Mouse (Mus musculus) cerebellum, adult (tissue): ENCODE results near the gene Gm4303.
"Not testable (repeated sequence)": the region's sequence is repeated elsewhere in the genome, so short reads cannot be mapped to it uniquely, and the experiment has no call there.

Source experiments
- ATAC-seq: cut with Nextera tagmentation; 2 replicates; pipeline ENCODE4 v1.9.2; 2017; ENCODE audit warnings: mild to moderate bottlenecking, moderate library complexity, mixed read lengths; ENCODE audit not compliant: insufficient number of reproducible peaks, low FRiP score, low TSS enrichment

The Gm4303 gene

DNA sequence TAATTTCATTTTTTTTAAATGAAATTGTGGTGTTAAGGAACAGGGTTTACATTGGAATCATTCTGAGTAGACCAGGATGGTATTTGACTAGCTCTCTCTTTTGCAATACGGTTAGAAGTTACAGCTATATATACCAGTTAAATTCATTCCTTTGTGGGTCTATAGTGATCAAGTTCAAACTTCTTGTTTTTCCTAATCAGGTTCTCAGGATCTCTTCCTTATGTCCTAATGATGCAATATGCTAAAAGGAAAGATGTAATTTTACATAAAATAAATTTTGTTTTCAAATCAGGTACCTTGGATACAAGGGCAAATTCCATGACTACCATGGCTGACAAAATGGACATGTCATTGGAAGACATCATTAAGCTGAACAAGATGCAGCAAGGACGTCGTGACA is at the start of gene Gm4303:
TSS of gene Gm4303 (plus strand) at position 301 of the 400 bp plus-strand sequence.
- ATAC-seq = not testable (repeated sequence)

DNA sequence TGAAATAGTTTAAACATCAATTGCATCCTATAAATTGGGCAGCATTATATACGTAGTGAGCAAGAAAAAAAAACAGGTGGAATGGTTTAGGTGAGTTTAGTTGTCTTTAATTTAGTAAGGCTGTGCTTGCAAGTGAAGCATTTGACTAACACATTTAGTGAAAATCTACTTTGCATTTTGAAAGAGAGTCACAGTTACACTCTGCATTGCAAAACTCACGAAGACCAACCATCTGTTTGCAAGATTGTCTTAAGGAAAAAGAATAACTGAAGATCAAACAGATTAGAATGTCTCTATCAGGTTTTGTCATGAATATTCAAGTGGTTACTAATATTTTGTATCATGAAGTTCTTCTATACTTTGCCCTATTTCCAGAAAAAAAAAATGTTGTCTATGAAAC is 49.7 kb upstream of the Gm4303 start:
- ATAC-seq = no peak

- not testable (repeated sequence) for ATAC-seq
Observed at GRCm38 (mm10) chr10:100300106-100300505, 45.7 kb upstream of the Gm4303 start.

DNA sequence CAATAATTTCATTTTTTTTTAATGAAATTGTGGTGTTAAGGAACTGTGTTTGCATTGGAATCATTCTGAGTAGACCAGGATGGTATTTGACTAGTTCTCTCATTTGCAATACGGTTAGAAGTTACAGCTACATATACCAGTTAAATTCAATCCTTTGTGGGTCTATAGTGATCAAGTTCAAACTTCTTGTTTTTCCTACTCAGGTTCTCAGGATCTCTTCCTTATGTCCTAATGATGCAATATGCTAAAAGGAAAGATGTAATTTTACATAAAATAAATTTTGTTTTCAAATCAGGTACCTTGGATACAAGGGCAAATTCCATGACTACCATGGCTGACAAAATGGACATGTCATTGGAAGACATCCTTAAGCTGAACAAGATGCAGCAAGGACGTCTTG is 10.4 kb upstream of the Gm4303 start, which contains the start of gene Gm4301:
TSS of gene Gm4301 (plus strand) at position 301 of the 400 bp plus-strand sequence.
- not testable (repeated sequence) for ATAC-seq

DNA sequence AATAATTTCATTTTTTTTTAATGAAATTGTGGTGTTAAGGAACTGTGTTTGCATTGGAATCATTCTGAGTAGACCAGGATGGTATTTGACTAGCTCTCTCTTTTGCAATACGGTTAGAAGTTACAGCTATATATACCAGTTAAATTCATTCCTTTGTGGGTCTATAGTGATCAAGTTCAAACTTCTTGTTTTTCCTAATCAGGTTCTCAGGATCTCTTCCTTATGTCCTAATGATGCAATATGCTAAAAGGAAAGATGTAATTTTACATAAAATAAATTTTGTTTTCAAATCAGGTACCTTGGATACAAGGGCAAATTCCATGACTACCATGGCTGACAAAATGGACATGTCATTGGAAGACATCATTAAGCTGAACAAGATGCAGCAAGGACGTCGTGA is 5.2 kb upstream of the Gm4303 start, which contains the start of gene Gm4302:
TSS of gene Gm4302 (plus strand) at position 301 of the 400 bp plus-strand sequence.
- not testable (repeated sequence) for ATAC-seq

GRCm38 (mm10) chr10:100350793-100351192 is 5.0 kb downstream of the Gm4303 start, which contains the start of gene Gm4305:
TSS of gene Gm4305 (plus strand) at chr10:100351093.
- ATAC-seq = not testable (repeated sequence)

- ATAC-seq = not testable (repeated sequence)
Observed at GRCm38 (mm10) chr10:100356841-100357240, 11.1 kb downstream of the Gm4303 start.

DNA sequence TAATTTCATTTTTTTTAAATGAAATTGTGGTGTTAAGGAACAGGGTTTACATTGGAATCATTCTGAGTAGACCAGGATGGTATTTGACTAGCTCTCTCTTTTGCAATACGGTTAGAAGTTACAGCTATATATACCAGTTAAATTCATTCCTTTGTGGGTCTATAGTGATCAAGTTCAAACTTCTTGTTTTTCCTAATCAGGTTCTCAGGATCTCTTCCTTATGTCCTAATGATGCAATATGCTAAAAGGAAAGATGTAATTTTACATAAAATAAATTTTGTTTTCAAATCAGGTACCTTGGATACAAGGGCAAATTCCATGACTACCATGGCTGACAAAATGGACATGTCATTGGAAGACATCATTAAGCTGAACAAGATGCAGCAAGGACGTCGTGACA is 15.3 kb downstream of the Gm4303 start, which contains the start of gene Gm4307:
TSS of gene Gm4307 (plus strand) at position 301 of the 400 bp plus-strand sequence.
- ATAC-seq = not testable (repeated sequence)

- ATAC-seq = not testable (repeated sequence)
Observed at GRCm38 (mm10) chr10:100382460-100382859, 36.7 kb downstream of the Gm4303 start, which contains the start of gene Gm4312. TSS of gene Gm4312 (minus strand) at chr10:100382560.
